Comparison of ENCODE assay signal across 15 mouse cellular contexts in genomic region chr1:80036436-80036835, GRCm38 (mm10).
DNase-seq lines count a peak whose midpoint lies in the region; ATAC-seq lines count a peak whose summit lies in the region.
"Had no signal": no experiment of that assay in that cellular context is flagged by ENCODE, and none has a peak within 500 bp of the region (broad histone marks: within the 10 kb centered on the region; RNA-seq: fewer than 3 reads in every experiment).

No protein-coding gene starts in this region.

- no peaks in the 10 kb centered on the region for H3K9me3 ChIP-seq in midbrain, embryonic 11.5 days (ENCODE audit: control insufficient read depth, low read length)
- no peaks in the 10 kb centered on the region for H3K9me3 ChIP-seq in midbrain, embryonic 15.5 days
- H3K9me3 ChIP-seq: embryonic facial prominence, embryonic 12.5 days; forebrain, embryonic 15.5 days; heart, embryonic 12.5 days; hindbrain, embryonic 15.5 days had no signal

- H3K4me3 ChIP-seq in midbrain, embryonic 11.5 days (ENCODE audit: low read depth, low read length) = no peak overlapping the region
- no peak overlapping the region for H3K4me3 ChIP-seq in midbrain, embryonic 15.5 days
- H3K4me3 ChIP-seq: embryonic facial prominence, embryonic 12.5 days; forebrain, embryonic 15.5 days; heart, embryonic 12.5 days; hindbrain, embryonic 15.5 days had no signal

- H3K36me3 ChIP-seq in midbrain, embryonic 11.5 days (ENCODE audit: control insufficient read depth, insufficient read depth, low read length) = no peaks in the 10 kb centered on the region
- H3K36me3 ChIP-seq in midbrain, embryonic 15.5 days (replicated peaks) = no peaks in the 10 kb centered on the region
- H3K36me3 ChIP-seq: embryonic facial prominence, embryonic 12.5 days; forebrain, embryonic 15.5 days; heart, embryonic 12.5 days; hindbrain, embryonic 15.5 days had no signal

- H3K9ac ChIP-seq in midbrain, embryonic 11.5 days (ENCODE audit: low read length) = no peak overlapping the region
- no peak overlapping the region for H3K9ac ChIP-seq in midbrain, embryonic 15.5 days
- H3K9ac ChIP-seq: embryonic facial prominence, embryonic 12.5 days; forebrain, embryonic 15.5 days; heart, embryonic 12.5 days; hindbrain, embryonic 15.5 days had no signal

- H3K27ac ChIP-seq in midbrain, embryonic 11.5 days (ENCODE audit: low read depth, low read length) = no peak overlapping the region
- H3K27ac ChIP-seq in midbrain, embryonic 15.5 days = no peak overlapping the region
- H3K27ac ChIP-seq: embryonic facial prominence, embryonic 12.5 days; forebrain, embryonic 15.5 days; hindbrain, embryonic 15.5 days had no signal

- no peak for ATAC-seq in midbrain, embryonic 11.5 days (ENCODE audit: low FRiP score)
- ATAC-seq in midbrain, embryonic 15.5 days (replicated peaks) = no peak
- ATAC-seq: forebrain, embryonic 15.5 days; inflammation-experienced regulatory T-cells, adult 6 months; intestine, postnatal 0 days had no signal

- peaks cover 4% of the 10 kb centered on the region; the same call in 1 of the 2 replicates for H3K4me1 ChIP-seq in midbrain, embryonic 11.5 days (ENCODE audit: control insufficient read depth, insufficient read depth, low read length)
- peaks cover 16% of the 10 kb centered on the region for H3K4me1 ChIP-seq in midbrain, embryonic 15.5 days

- WGBS in midbrain, embryonic 11.5 days = 92% methylated on average over 4 of the region's 4 CpGs
- WGBS in midbrain, embryonic 15.5 days = 93% methylated on average over 4 of the region's 4 CpGs

- H3K27me3 ChIP-seq in midbrain, embryonic 11.5 days (ENCODE audit: control insufficient read depth, insufficient read depth, low read length) = no peaks in the 10 kb centered on the region
- no peaks in the 10 kb centered on the region for H3K27me3 ChIP-seq in midbrain, embryonic 15.5 days (replicated peaks)
- H3K27me3 ChIP-seq: embryonic facial prominence, embryonic 12.5 days; heart, embryonic 12.5 days; hindbrain, embryonic 15.5 days had no signal

- no peak overlapping the region for H3K4me2 ChIP-seq in midbrain, embryonic 11.5 days
- H3K4me2 ChIP-seq in midbrain, embryonic 15.5 days = no peak overlapping the region
- H3K4me2 ChIP-seq: embryonic facial prominence, embryonic 12.5 days; forebrain, embryonic 15.5 days; heart, embryonic 12.5 days; hindbrain, embryonic 15.5 days had no signal

- peak; percentile 23 for DNase-seq in midbrain, embryonic 11.5 days (ENCODE audit: low spot score, missing footprints)
- DNase-seq in adrenal gland, adult 2 months = peak; percentile 74
- peak; percentile 40 for DNase-seq in adrenal gland, postnatal 10 days
- no peak for DNase-seq in right cerebral cortex, postnatal 14 days
- DNase-seq in frontal cortex, postnatal 36 days (ENCODE audit: low spot score in 2 of 2) = no peak
- DNase-seq: cerebellum, adult 11-12 months; cerebellum, adult 9-10 months; gastrocnemius, postnatal 10 days had no signal

Comparison
In these comparisons a context has a peak if more than half of its experiments do, and no peak if none do; other contexts are left out.
1. DNase-seq: peak in midbrain, embryonic 11.5 days (single experiment), adrenal gland, adult 2 months (single experiment) and adrenal gland, postnatal 10 days (single experiment); none in right cerebral cortex, postnatal 14 days (single experiment) and frontal cortex, postnatal 36 days (0 of 2).